Mouse (Mus musculus) ES-CJ7 (cell line): ENCODE data around the gene Gm49337.
A peak's percentile ranks its signal among the peaks of the same experiment; 100 is the strongest.
"Not testable (repeated sequence)": the region's sequence is repeated elsewhere in the genome, so short reads cannot be mapped to it uniquely, and the experiment has no call there.

Experiments
- DNase-seq: peaks from one replicate; pipeline ENCODE4 v3.0.0; 2011; ENCODE audit warnings: low read depth, low spot score

The Gm49337 gene

DNA sequence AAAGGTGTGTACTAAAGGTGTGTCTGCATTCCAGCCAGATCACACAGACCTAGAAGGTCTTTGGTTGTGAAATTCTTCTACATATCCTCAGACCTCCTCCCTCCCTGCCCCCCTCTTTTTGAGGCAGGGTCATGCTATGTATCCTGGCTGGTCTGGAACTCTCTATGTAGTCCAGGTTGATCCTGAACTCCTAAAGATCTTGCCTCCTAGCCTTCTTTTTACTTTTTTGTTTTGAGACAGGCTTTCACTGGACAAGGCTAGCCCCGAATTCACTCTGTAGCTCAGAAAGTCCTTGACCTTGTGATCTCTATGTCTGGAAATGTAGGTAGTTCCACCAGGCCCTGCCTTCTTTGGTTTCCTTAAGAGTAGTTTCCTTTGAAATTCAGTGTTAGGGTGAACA lies 35.7 kb downstream of the Gm49337 start:
- peak; percentile 51 for DNase-seq

GRCm38 (mm10) chr4:116215895-116216605 lies 42.9 kb downstream of the Gm49337 start:
- peak; percentile 33 for DNase-seq

- DNase-seq: no peak
Observed at GRCm38 (mm10) chr4:116217046-116217445, 43.9 kb downstream of the Gm49337 start.

DNA sequence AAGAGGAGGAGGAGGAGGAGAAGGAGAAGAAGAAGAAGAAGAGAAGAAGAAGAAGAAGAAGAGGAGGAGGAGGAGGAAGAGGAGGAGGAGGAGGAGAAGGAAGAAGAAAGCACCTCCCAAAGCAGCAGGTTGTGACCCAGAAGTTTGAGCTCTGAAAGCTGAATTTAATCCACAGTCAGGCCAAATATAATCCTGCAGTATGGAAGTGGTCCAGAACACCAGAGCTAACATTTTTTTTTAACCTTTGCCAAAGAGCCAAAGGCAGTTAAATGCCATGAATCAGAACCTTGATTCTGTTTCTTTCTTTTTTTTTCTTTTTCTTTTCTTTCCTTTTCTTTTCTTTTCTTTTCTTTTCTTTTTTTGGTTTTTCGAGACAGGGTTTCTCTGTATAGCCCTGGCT lies 44.5 kb downstream of the Gm49337 start:
- not testable (repeated sequence) for DNase-seq

DNA sequence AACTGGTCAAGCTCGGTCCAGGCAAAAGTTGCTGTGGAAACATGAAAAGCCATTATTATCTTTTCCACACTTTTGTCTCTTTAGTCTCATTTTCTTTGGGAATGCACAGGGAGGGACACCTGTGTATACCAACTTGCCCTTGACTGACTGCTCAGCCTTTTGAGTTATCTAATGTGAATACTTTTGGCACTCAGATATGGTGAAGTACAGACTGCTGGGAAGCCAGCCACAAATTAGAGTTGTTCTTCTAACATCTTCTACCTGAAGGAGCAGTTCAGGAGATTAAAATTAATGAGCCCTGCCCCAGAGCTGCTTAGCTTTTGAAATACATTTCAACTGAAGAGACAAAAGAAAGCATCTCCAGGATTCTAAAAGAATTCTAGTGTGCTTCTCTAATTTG lies 45.9 kb downstream of the Gm49337 start:
- DNase-seq: no peak

DNA sequence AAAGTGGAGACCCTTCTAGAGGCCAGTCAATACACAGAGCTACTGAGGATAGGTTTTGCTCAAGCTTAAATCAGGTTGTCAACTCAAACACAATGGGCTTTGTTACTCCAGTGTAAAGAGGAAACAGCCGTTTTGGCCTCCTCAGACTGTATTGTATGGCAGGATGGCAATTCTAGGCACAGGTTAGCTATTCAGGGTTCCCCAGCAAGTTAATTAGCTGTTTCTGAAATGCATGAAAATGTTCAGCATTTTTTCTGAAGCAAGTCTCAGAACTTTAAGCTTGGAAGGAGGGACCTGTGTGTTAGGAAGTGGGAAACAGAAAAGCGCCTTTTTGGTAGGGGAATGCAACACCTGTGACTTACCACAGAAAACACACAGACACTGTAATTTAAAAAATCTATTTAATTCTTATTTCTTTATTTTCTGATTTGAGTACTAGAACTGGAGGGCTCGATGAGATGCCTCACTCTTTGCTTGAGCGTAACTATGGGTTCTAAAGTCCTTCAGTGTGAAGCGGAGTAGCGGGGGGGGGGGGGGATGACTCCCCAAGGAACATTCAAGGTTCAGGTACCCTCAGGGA lies 47.0 kb downstream of the Gm49337 start:
- DNase-seq: no peak

DNA sequence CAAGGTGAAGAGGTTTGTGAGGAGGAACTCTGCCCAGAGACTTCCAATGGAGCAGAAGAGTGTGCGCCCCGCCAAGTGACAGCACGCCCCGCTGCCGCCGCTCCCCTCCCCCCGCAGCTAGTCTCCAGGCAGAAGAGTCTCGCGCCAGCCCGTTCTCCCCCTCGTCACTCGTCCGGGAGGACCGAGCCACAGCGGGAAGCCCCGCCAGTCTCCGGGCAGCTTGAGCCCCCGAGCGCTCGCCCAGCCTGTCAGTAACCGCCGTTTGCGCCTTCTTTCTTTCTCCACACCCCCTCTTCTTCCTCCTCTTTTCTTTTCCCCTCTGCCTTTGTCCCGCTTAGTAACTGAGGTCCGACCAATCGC lies 47.6 kb downstream of the Gm49337 start:
- no peak for DNase-seq

GRCm38 (mm10) chr4:116221140-116221851 lies 48.1 kb downstream of the Gm49337 start, which contains the start of gene Pik3r3:
Gene Pik3r3 (plus strand): TSS chr4:116221618.
- DNase-seq: peak; percentile 98

GRCm38 (mm10) chr4:116221996-116222842 lies 49.0 kb downstream of the Gm49337 start:
- DNase-seq: no peak

DNA sequence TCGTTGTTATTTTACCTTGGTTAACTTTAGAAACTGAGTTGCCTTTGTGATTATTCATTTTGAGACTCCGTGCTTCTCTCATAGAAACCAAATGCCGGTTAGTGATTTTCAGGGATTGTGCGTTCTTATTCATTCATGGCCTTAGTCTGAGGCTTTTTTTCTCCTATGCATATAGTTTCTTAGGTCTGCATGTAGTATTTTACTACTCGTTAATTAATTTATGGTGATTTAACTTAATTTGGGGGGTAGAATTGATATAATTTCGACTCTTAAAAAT lies 49.6 kb downstream of the Gm49337 start:
- DNase-seq: no peak

- DNase-seq: no peak
Observed at GRCm38 (mm10) chr4:116243377-116243776, 70.2 kb downstream of the Gm49337 start.

DNA sequence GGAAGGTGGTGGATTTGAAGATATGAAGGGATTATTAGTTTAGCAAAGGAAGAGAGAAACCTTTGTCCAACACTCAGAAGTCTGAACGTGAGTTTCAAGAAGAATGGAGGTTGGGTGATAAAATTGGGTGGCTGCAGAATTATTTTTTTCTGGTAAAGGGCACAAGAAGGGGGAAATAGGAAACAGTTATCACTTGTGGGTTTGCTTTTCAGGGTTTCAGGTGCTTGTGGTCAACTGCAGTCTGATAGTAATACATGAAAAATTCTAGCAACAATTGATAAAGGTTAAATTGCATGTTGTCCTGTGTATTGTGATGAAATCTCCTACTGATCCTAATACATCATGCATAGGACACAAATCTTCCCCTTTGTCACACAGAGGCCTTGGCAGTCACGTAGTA lies 71.1 kb downstream of the Gm49337 start:
- no peak for DNase-seq

DNA sequence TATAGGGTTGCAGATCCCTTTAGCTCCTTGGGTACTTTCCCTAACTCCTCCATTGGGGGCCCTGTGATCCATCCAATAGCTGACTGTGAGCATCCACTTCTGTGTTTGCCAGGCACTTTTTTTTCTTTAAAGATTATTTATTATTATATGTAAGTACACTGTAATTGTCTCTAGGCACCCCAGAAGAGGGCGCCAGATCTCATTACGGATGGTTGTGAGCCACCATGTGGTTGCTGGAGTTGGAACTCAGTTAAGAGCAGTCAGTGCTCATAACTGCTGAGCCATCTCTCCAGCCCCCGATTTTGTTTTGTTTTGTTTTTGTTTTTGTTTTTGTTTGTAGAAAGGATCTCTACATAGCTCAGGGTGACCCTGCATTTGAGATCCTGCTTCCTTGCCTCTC lies 72.7 kb downstream of the Gm49337 start:
- peak; percentile 58 for DNase-seq

DNA sequence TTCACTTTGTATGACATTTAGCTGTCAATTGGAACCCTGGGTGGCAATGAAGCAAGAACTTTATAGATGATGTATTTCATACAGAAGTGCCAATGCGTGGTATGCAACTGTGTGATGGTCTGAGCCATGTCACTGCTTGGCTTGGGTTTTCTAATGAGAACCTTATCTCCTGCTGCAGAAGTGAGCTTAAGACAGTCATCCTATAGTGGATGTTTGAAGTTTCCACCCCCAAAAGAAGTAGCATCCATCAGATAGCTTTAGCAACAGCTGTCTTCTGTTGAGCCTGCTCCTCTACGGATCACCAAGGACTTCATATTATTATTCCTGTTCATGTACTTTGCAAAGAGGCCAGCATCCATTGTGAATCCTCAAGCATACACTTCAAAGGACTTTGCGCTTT lies 76.8 kb downstream of the Gm49337 start:
- no peak for DNase-seq

- DNase-seq: no peak
Observed at GRCm38 (mm10) chr4:116268220-116268619, 95.0 kb downstream of the Gm49337 start.

- DNase-seq: no peak
Observed at GRCm38 (mm10) chr4:116282211-116282610, 109.0 kb downstream of the Gm49337 start.

DNA sequence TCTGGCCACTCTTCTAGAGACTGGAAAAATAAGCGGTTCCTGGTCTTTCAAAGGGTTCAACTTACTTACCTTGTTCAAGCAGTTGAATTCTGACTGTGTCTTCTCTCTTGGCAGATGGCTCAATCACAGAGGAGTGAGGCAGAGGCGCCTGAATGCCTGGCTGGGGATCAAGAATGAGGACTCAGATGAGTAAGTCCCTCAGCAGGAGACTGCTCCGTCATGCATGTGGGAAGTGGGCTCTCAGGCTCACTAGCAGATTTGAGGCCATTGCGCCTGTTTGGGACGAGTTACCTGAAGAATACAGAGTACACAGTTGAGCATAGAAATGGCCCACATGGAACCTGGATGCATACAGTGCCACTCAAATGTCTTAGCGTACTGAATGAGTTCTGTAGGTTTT lies 118.4 kb downstream of the Gm49337 start:
- DNase-seq: no peak

DNA sequence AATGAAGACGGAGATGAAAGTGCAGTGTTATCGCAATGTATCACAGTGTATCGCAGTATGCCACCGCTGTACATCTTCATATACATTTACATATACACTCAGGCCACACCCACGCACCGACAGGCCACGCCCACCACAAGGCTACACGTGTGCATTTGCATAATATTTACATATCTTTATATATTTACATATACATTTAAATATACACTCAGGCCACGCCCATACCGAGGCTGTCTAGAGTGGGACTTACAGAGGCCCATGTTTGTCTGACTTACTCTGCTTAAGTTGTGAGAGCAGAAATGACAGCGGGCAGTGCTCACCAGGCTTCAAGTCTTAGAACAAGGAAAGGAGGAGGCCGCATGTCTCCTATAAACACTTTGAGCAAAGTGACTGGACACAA lies 120.1 kb downstream of the Gm49337 start:
- peak; percentile 68 for DNase-seq

GRCm38 (mm10) chr4:116300878-116301355 lies 127.7 kb downstream of the Gm49337 start:
- no peak for DNase-seq

- DNase-seq: no peak
Observed at GRCm38 (mm10) chr4:116304551-116304950, 131.4 kb downstream of the Gm49337 start.

- no peak for DNase-seq
Observed at GRCm38 (mm10) chr4:116317575-116317974, 144.4 kb downstream of the Gm49337 start.

- DNase-seq: no peak
Observed at GRCm38 (mm10) chr4:116322127-116322526, 148.9 kb downstream of the Gm49337 start.
